Mouse (Mus musculus): Measurements from ENCODE around the gene Tbl3. TPM values are rescaled to one million over a fixed set of nuclear protein-coding genes. Genes with fewer than 3 reads are reported as not detected.

Gene Tbl3
- polyA plus RNA-seq, 1 experiment from 2014 or later: 120 TPM

- DNase-seq (ENCODE audit: low spot score) (no peak), ATAC-seq (ENCODE audit: insufficient number of reproducible peaks, low FRiP score, low TSS enrichment, low read depth) (no peak)
- no peaks in the 10 kb centered on the region for H3K9me3 ChIP-seq (ENCODE audit: control insufficient read depth, low read length)
- H3K9ac ChIP-seq (ENCODE audit: low read length): no peak overlapping the region
- H3K27ac ChIP-seq (replicated peaks; ENCODE audit: low read depth, low read length): no peak overlapping the region
- WGBS: 85% methylated on average over 8 of the region's 8 CpGs
- no peaks in the 10 kb centered on the region for H3K27me3 ChIP-seq (ENCODE audit: control insufficient read depth, insufficient read depth, low read length)
- peaks cover 1% of the 10 kb centered on the region; the same call in 1 of the 2 replicates for H3K4me1 ChIP-seq (ENCODE audit: control insufficient read depth, insufficient read depth, low read length)
- no peak overlapping the region for H3K4me3 ChIP-seq (ENCODE audit: low read depth, low read length)
- no peak overlapping the region for H3K4me2 ChIP-seq (ENCODE audit: low read depth, severe bottlenecking)
- no peaks in the 10 kb centered on the region; the same call in 1 of the 2 replicates for H3K36me3 ChIP-seq (ENCODE audit: control insufficient read depth, insufficient read depth, low read length)
Observed at GRCm38 (mm10) chr17:24742307-24742706, 34.8 kb upstream of the Tbl3 start.

GRCm38 (mm10) chr17:24739926-24740325 is 32.5 kb upstream of the Tbl3 start:
- no peak overlapping the region for H3K9ac ChIP-seq (ENCODE audit: low read length)
- ATAC-seq (ENCODE audit: insufficient number of reproducible peaks, low FRiP score, low TSS enrichment, low read depth) (no peak), DNase-seq (ENCODE audit: low spot score) (no peak)
- no peak overlapping the region for H3K27ac ChIP-seq (replicated peaks; ENCODE audit: low read depth, low read length)
- WGBS: 82% methylated on average over 8 of the region's 8 CpGs
- no peaks in the 10 kb centered on the region for H3K9me3 ChIP-seq (ENCODE audit: control insufficient read depth, low read length)
- no peak overlapping the region for H3K4me2 ChIP-seq (ENCODE audit: low read depth, severe bottlenecking)
- peaks cover 9% of the 10 kb centered on the region; the same call in 1 of the 2 replicates for H3K4me1 ChIP-seq (ENCODE audit: control insufficient read depth, insufficient read depth, low read length)
- no peaks in the 10 kb centered on the region; the same call in 1 of the 2 replicates for H3K36me3 ChIP-seq (ENCODE audit: control insufficient read depth, insufficient read depth, low read length)
- H3K27me3 ChIP-seq (ENCODE audit: control insufficient read depth, insufficient read depth, low read length): no peaks in the 10 kb centered on the region
- H3K4me3 ChIP-seq (ENCODE audit: low read depth, low read length): no peak overlapping the region

DNA sequence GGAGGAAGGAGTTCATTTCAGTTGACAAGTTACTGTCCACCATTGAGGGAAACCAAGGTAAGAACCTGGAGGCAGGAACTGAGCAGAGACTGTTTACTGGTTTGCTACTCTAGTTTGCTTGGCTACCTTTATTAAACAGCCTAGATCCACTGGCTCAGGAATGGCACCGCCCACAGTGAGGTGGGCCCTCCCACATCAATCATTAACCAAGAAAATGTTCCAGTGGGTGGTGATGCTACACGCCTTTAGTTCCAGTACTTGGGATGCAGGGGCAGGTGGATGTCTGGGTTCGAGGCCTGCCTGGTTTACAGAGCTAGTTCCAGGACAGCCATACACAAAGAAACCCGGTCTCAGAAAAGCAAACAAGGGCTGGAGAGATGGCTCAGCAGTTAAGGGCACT is 30.8 kb upstream of the Tbl3 start:
- Histone ChIP-seq H3K27ac (replicated peaks; ENCODE audit: low read depth, low read length) (no peak overlapping the region), H3K4me2 (ENCODE audit: low read depth, severe bottlenecking) (no peak overlapping the region), H3K27me3 (ENCODE audit: control insufficient read depth, insufficient read depth, low read length) (no peaks in the 10 kb centered on the region), H3K4me1 (ENCODE audit: control insufficient read depth, insufficient read depth, low read length) (peaks cover 9% of the 10 kb centered on the region; the same call in 1 of the 2 replicates), H3K36me3 (ENCODE audit: control insufficient read depth, insufficient read depth, low read length) (no peaks in the 10 kb centered on the region; the same call in 1 of the 2 replicates), H3K9ac (ENCODE audit: low read length) (no peak overlapping the region), H3K9me3 (ENCODE audit: control insufficient read depth, low read length) (no peaks in the 10 kb centered on the region), H3K4me3 (ENCODE audit: low read depth, low read length) (no peak overlapping the region)
- no peak for DNase-seq (ENCODE audit: low spot score)
- ATAC-seq (ENCODE audit: insufficient number of reproducible peaks, low FRiP score, low TSS enrichment, low read depth): no peak
- WGBS: 83% methylated on average over 4 of the region's 4 CpGs

- DNase-seq (ENCODE audit: low spot score) (no peak), ATAC-seq (ENCODE audit: insufficient number of reproducible peaks, low FRiP score, low TSS enrichment, low read depth) (no peak)
- Histone ChIP-seq H3K27ac (replicated peaks; ENCODE audit: low read depth, low read length) (no peak overlapping the region), H3K4me1 (ENCODE audit: control insufficient read depth, insufficient read depth, low read length) (peaks cover 9% of the 10 kb centered on the region; the same call in 1 of the 2 replicates), H3K4me2 (ENCODE audit: low read depth, severe bottlenecking) (peak overlapping the region; percentile 60), H3K36me3 (ENCODE audit: control insufficient read depth, insufficient read depth, low read length) (no peaks in the 10 kb centered on the region; the same call in 1 of the 2 replicates), H3K9ac (ENCODE audit: low read length) (peak overlapping the region; percentile 28), H3K9me3 (ENCODE audit: control insufficient read depth, low read length) (no peaks in the 10 kb centered on the region), H3K4me3 (ENCODE audit: low read depth, low read length) (peak overlapping the region; percentile 58), H3K27me3 (ENCODE audit: control insufficient read depth, insufficient read depth, low read length) (no peaks in the 10 kb centered on the region)
- WGBS: 30% methylated on average over 8 of the region's 8 CpGs
Observed at GRCm38 (mm10) chr17:24737135-24737810, 29.8 kb upstream of the Tbl3 start.

DNA sequence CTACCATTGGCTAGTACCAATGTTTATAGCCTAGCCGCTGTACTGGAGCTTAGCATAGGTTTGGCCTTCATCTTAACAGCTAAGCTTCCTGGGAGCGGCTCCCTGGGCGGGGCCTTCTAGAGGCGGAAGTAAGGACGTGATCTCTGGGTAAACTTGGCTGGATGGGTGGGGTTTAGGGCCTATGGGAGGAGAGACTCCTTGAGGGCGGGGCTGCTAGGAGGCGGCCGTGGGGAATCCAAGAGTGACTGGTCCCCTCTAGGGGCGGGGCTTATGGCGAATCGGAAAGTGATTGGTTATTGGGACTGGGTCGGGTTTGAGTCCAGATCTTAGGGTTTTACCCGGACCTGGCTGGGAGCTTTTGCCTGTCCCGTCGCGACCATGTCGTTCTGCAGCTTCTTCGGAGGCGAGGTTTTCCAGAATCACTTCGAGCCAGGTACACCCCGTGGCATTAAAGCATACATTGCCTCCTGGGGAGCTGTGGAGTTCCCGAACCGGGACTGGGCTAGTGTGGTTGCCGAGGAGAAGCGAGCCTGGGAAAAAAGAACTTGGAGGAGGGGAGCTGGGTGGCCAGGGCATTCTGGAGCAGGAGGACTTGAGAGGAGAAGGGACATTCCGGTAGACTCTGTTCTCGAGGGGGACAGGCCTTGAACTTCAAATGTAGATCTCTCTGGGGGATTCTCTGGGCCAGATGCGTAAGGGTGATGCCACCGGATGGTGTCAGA is 29.0 kb upstream of the Tbl3 start, which contains the start of gene Msrb1:
TSS of gene Msrb1 (plus strand) at position 313 of the 722 bp plus-strand sequence.
- Histone ChIP-seq H3K4me1 (ENCODE audit: control insufficient read depth, insufficient read depth, low read length) (peaks cover 9% of the 10 kb centered on the region; the same call in 1 of the 2 replicates), H3K4me3 (ENCODE audit: low read depth, low read length) (peak within 1 kb of the TSS; percentile 58), H3K4me2 (ENCODE audit: low read depth, severe bottlenecking) (peak within 1 kb of the TSS; percentile 60), H3K9ac (ENCODE audit: low read length) (peak within 1 kb of the TSS; percentile 28), H3K27me3 (ENCODE audit: control insufficient read depth, insufficient read depth, low read length) (no peaks in the 10 kb centered on the region), H3K9me3 (ENCODE audit: control insufficient read depth, low read length) (no peaks in the 10 kb centered on the region), H3K36me3 (ENCODE audit: control insufficient read depth, insufficient read depth, low read length) (no peaks in the 10 kb centered on the region; the same call in 1 of the 2 replicates), H3K27ac (replicated peaks; ENCODE audit: low read depth, low read length) (no peak within 1 kb of the TSS)
- ATAC-seq (ENCODE audit: insufficient number of reproducible peaks, low FRiP score, low TSS enrichment, low read depth) (peak; percentile 95), DNase-seq (ENCODE audit: low spot score) (peak; percentile 94)
- WGBS: 2% methylated on average over 29 of the region's 29 CpGs

DNA sequence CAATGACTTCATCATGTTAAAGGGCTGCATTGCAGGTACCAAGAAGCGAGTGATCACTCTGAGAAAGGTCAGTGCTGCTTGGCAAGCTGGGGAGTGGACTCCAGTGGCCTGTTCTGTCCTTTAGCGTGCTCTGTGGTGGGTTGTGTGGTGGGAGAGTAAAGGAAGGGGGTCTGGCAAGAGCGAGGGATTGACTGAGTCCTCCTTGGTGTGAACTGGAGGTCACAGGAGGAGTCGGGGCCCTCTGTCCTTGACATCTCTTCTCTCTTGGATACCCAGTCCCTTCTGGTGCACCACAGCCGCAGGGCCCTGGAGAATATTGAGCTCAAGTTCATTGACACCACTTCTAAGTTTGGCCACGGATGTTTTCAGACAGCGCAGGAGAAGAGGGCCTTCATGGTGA is 28.0 kb upstream of the Tbl3 start:
- Histone ChIP-seq H3K36me3 (ENCODE audit: control insufficient read depth, insufficient read depth, low read length) (no peaks in the 10 kb centered on the region; the same call in 1 of the 2 replicates), H3K9ac (ENCODE audit: low read length) (no peak overlapping the region), H3K4me2 (ENCODE audit: low read depth, severe bottlenecking) (no peak overlapping the region; the same call in 1 of the 2 replicates), H3K9me3 (ENCODE audit: control insufficient read depth, low read length) (no peaks in the 10 kb centered on the region), H3K27me3 (ENCODE audit: control insufficient read depth, insufficient read depth, low read length) (no peaks in the 10 kb centered on the region), H3K4me3 (ENCODE audit: low read depth, low read length) (no peak overlapping the region; the same call in 1 of the 2 replicates), H3K27ac (replicated peaks; ENCODE audit: low read depth, low read length) (no peak overlapping the region), H3K4me1 (ENCODE audit: control insufficient read depth, insufficient read depth, low read length) (peaks cover 9% of the 10 kb centered on the region; the same call in 1 of the 2 replicates)
- 86% methylated on average over 7 of the region's 7 CpGs for WGBS
- DNase-seq (ENCODE audit: low spot score) (no peak), ATAC-seq (ENCODE audit: insufficient number of reproducible peaks, low FRiP score, low TSS enrichment, low read depth) (no peak)

GRCm38 (mm10) chr17:24734513-24734912 is 27.1 kb upstream of the Tbl3 start:
- 90% methylated on average over 1 of the region's 1 CpGs for WGBS
- H3K4me3 ChIP-seq (ENCODE audit: low read depth, low read length): no peak overlapping the region
- H3K9me3 ChIP-seq (ENCODE audit: control insufficient read depth, low read length): no peaks in the 10 kb centered on the region
- H3K27ac ChIP-seq (replicated peaks; ENCODE audit: low read depth, low read length): no peak overlapping the region
- H3K4me2 ChIP-seq (ENCODE audit: low read depth, severe bottlenecking): no peak overlapping the region
- ATAC-seq (ENCODE audit: insufficient number of reproducible peaks, low FRiP score, low TSS enrichment, low read depth) (no peak), DNase-seq (ENCODE audit: low spot score) (no peak)
- no peaks in the 10 kb centered on the region for H3K36me3 ChIP-seq (ENCODE audit: control insufficient read depth, insufficient read depth, low read length)
- H3K27me3 ChIP-seq (ENCODE audit: control insufficient read depth, insufficient read depth, low read length): no peaks in the 10 kb centered on the region
- peaks cover 9% of the 10 kb centered on the region; the same call in 1 of the 2 replicates for H3K4me1 ChIP-seq (ENCODE audit: control insufficient read depth, insufficient read depth, low read length)
- no peak overlapping the region for H3K9ac ChIP-seq (ENCODE audit: low read length)

DNA sequence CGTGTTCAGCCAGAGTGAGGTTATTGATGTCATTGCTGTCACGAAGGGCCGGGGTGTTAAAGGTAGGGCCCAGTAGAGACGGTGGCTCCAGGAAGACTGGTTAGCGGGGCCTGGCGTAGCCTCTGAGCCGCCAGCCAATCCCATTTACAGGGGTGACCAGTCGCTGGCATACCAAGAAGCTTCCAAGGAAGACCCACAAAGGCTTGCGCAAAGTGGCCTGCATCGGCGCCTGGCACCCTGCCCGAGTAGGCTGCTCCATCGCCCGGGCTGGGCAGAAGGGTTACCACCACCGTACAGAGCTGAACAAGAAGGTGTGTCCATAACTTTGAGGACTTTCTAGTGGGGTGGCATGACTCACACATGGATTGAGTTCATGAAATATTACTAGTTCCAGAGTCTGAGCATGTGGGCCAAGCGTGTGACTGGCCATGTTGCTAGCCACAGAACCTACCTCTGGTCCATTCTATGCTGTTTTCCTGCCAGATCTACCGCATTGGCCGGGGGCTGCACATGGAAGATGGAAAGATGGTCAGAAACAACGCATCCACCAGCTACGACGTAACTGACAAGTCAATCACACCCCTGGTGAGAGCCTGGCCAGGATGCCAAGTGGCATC is 26.1 kb upstream of the Tbl3 start:
- no peak for ATAC-seq (ENCODE audit: insufficient number of reproducible peaks, low FRiP score, low TSS enrichment, low read depth)
- WGBS: 88% methylated on average over 21 of the region's 21 CpGs
- DNase-seq (ENCODE audit: low spot score): no peak
- Histone ChIP-seq H3K9me3 (ENCODE audit: control insufficient read depth, low read length) (no peaks in the 10 kb centered on the region), H3K9ac (ENCODE audit: low read length) (no peak overlapping the region), H3K27me3 (ENCODE audit: control insufficient read depth, insufficient read depth, low read length) (no peaks in the 10 kb centered on the region), H3K4me2 (ENCODE audit: low read depth, severe bottlenecking) (no peak overlapping the region), H3K4me3 (ENCODE audit: low read depth, low read length) (no peak overlapping the region), H3K36me3 (ENCODE audit: control insufficient read depth, insufficient read depth, low read length) (no peaks in the 10 kb centered on the region), H3K4me1 (ENCODE audit: control insufficient read depth, insufficient read depth, low read length) (peaks cover 9% of the 10 kb centered on the region; the same call in 1 of the 2 replicates), H3K27ac (replicated peaks; ENCODE audit: low read depth, low read length) (no peak overlapping the region)
